Mouse (Mus musculus) heart, adult 18-20 months (tissue): ENCODE measurements around the gene Pitpnb. TPM values are rescaled to one million over a fixed set of nuclear protein-coding genes. Genes with fewer than 3 reads are reported as not detected.

Experiments
- DNase-seq, 2 experiments: peaks; one replicate each; pipeline ENCODE4 v3.0.0; 2021 to 2022; ENCODE audit warnings: mixed read lengths in 1 of 2
- total RNA-seq, 2 experiments: library from RNA; stranded (reverse); gene quantifications; 2 replicates each; pipeline ENCODE4 v1.2.3; 2021

The Pitpnb gene
- total RNA-seq, 2 experiments from 2014 or later = 41.2 to 42.1 TPM

DNA sequence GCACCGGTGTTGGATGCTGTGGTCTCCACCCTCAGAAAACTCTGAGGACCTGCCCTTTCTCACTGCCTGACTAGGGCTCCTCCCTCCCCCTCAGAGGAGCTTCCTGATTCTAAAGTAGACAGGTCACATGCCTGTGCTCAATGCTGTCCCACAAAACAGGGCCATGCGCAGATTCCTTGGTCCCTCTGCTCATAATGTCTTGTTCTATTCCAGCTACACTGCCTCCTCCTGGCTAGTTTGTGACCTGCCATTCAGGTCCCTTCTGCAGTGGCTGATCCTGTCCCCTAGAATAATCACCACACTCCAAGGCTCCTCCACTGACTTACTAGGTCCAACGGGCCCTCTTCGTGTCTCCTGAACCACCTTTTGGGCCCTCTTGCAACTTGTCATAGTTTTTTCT, 65.6 kb downstream of the Pitpnb start:
- DNase-seq = no peak

GRCm38 (mm10) chr5:111398471-111398870, 67.9 kb downstream of the Pitpnb start:
- DNase-seq = no peak

- DNase-seq = no peak
Measured at GRCm38 (mm10) chr5:111399271-111399670, 68.7 kb downstream of the Pitpnb start.

DNA sequence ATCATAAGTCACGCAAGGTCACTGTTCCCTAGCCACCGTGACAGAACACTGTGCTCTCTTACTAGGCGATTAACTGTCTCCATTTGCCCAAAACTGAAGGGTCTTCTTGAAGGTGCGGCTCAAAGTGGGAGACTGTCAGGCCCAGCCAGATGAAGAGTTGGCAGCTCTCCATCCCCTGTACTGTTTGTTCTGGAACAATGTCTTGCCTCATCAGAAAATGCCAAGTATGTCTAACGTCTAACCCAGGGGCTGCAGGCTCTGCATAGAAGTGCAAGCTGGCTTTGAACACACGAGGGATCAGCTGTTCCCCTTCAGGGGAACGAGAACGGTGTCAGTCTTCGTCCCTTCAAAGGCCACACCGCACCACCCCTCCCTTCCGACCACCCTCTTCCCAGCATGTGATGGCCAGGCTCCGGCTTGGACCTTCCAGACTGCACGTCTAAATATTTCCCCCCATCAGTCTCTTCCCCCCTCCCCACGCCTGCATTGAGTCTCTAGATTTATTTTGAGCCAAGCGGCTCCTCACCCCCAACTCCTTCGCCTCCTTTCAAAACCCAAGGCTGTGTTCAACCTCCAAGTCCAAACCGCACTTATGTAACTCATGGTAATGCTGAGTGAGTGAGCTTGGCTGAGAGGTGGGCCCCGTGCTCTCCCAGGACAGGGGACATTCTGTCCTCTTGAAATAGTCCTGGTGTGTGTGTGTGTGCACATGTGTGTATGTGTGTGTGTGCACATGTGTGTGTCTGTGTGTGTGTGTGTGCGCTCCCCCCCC, 71.5 kb downstream of the Pitpnb start:
- peak in 1 of 2 experiments; percentile 56 for DNase-seq

GRCm38 (mm10) chr5:111402651-111402996, 72.1 kb downstream of the Pitpnb start:
- DNase-seq = peak; percentile 54 to 62

DNA sequence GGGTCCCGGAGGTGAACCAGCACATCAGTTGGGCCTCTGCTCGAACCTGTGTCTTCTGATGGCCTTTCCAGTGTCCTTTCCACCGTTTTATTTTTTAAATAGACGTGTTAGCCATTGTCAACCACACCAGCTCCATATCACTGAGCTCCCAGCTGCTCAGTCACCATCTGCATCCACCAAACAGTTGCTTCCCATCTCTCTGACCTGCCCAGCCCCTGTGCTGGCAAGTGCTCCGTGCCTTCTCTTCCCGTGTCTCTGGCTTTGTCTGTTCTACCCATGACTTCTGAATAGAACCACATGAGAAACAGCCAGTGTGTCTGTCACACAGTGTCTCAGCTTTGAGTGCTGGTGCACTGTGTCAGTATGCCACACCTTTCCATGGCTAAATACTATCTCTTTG, 74.2 kb downstream of the Pitpnb start:
- DNase-seq = no peak

GRCm38 (mm10) chr5:111408470-111409105, 78.0 kb downstream of the Pitpnb start:
- peak; percentile 57 to 70 for DNase-seq

- DNase-seq = peak in 1 of 2 experiments; percentile 57
Measured at GRCm38 (mm10) chr5:111409412-111410044, 79.0 kb downstream of the Pitpnb start.

DNA sequence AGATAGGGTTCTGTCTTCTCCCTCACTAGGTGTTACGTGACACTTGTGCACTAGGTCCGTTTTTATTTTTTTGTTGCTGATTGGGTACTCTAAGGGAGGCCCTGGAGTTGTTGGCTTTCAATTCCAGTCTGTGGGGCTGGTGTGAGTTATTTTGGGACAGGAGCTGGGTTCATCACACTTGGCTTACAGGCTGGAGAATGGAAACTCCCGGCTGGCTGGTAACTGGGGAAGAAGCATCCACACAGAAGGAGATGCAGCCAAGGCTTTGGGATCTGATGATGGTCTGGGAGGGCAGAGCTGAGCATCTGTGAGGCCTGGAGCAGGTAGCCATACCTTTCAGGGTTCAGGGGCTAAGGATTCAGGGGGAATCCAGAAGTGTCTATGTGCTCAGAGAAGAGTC, 80.1 kb downstream of the Pitpnb start:
- DNase-seq = no peak

GRCm38 (mm10) chr5:111414192-111414591, 83.6 kb downstream of the Pitpnb start:
- DNase-seq = peak; percentile 85 to 93

DNA sequence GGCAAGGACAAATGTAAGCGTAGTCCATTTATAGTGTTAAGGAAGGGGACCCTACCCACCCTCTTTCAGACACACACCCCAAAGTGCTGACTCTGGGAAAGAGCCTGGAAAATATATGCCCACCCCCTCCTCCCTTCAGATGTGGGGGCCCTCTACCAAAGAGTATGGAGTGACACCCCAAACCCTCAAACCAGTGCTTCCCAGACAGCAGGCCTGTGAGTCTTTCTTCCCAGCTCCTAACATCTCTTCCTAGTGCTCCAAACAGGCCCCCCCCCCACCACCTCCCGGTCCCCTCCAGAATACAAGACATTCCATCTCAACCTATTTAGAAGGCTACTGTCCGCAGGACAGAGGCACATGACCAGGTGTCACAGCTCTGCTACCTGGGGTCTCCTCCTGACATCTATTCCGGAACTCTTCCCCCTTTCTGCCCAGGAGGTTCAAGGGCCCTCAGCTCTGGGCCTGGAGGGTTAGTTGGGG, 84.2 kb downstream of the Pitpnb start:
- no peak for DNase-seq

DNA sequence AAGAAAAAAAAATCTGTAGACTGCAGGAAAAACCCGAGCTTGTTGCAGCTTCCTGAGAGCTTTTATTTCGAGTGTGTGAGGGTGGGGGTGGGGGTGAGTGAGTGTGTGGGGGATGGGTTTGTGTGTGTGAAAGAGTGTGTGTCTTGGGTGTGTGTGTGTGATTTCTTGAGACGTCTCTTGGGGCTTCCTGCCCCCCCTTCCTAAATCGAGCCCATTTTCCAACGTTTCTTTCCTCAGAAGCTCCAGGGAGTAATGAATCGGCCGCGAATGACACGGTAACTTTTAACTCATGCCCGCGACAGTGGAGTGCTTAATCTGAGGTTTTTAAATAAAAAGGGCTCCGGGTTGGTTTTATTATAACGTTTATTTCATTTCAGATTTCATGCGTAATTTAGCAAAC, 85.0 kb downstream of the Pitpnb start:
- no peak for DNase-seq

DNA sequence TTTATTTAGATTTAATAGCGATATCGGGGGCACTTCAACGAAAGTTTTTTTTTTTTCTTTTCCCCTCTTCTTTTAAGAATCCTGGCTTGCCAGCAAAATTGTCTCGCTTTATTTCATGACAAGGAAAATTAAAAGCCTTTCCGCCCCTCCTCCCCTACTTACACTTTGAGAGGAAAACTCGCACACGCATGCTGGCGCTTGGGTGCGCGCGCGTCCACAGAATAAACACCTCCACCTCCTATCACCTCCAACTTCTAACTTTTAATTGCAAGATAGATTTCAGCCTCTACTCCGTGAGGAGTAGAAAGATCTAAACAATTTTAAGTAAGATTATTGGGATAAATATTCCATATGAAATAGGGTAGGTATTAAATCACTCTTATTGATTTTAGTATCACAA, 85.5 kb downstream of the Pitpnb start:
- peak in 1 of 2 experiments; percentile 40 for DNase-seq

GRCm38 (mm10) chr5:111416591-111417374, 86.2 kb downstream of the Pitpnb start, which contains the start of gene Mn1:
Gene Mn1, plus strand, starts transcription at chr5:111417362.
- peak; percentile 92 to 94 for DNase-seq

GRCm38 (mm10) chr5:111417378-111418131, 87.0 kb downstream of the Pitpnb start:
- peak; percentile 39 to 69 for DNase-seq

- DNase-seq = peak; percentile 34 to 59
Measured at GRCm38 (mm10) chr5:111418202-111419120, 87.9 kb downstream of the Pitpnb start.

DNA sequence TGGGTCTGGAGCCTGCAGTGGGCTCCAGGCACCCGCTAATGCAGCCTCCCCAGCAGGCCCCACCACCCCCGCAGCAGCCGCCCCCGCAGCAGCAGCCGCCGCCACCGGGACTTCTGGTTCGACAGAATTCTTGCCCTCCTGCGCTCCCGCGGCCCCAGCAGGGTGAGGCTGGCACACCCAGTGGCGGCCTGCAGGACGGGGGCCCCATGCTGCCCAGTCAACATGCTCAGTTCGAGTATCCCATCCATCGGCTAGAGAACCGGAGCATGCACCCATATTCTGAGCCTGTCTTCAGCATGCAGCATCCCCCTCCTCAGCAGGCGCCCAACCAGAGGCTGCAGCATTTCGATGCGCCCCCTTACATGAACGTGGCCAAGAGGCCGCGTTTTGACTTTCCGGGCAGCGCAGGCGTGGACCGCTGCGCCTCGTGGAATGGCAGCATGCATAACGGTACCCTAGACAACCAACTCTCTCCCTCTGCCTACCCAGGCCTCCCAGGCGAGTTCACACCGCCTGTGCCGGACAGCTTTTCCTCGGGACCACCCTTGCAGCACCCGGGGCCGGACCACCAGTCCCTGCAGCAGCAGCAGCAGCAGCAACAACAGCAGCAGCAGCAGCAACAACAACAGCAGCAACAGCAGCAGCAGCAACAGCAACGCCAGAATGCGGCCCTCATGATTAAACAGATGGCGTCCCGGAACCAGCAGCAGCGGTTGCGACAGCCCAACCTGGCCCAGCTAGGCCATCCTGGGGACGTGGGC, 88.7 kb downstream of the Pitpnb start:
- DNase-seq = no peak

GRCm38 (mm10) chr5:111420011-111420691, 89.6 kb downstream of the Pitpnb start:
- peak in 1 of 2 experiments; percentile 36 for DNase-seq

DNA sequence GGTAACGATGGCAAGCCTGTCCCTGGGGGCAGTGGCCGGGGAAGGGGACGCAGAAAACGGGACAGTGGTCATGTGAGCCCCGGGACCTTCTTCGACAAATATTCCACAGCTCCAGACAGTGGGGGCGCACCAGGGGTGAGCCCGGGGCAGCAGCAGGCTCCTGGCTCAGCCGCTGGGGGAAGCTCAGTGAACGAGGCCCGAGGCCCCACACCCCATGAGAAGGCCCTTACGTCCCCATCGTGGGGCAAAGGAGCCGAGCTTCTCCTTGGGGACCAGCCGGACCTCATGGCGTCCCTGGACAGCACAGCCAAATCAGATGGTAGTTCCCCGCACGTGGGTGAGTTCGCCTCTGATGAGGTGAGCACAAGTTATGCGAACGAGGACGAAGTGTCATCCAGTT, 90.3 kb downstream of the Pitpnb start:
- no peak for DNase-seq
